Mouse (Mus musculus) megakaryocyte progenitor cell, adult 5-6 weeks (primary cell): ENCODE measurements around the gene Phf21a. TPM values are rescaled to one million over a fixed set of nuclear protein-coding genes. Genes with fewer than 3 reads are reported as not detected.

ENCODE experiments used
- ATAC-seq: replicated peaks from 2 replicates; pipeline ENCODE4 v1.8.0; 2016; ENCODE audit warnings: mild to moderate bottlenecking, moderate TSS enrichment, inconsistent platforms; ENCODE audit not compliant: poor library complexity
- total RNA-seq, 2 experiments: library from RNA; stranded (forward) in 1 of 2; stranded (reverse) in 1 of 2; fragments of 157-497, 149-512 nt in 1 of 2; fragments of 200-1000 nt in 1 of 2; gene quantifications; 2 replicates each; pipeline versions ENCODE4 v1.2.3 to v1.2.4; 2015 to 2017

The Phf21a gene
- total RNA-seq, 2 experiments from 2014 or later = 24.3 to 48.4 TPM

DNA sequence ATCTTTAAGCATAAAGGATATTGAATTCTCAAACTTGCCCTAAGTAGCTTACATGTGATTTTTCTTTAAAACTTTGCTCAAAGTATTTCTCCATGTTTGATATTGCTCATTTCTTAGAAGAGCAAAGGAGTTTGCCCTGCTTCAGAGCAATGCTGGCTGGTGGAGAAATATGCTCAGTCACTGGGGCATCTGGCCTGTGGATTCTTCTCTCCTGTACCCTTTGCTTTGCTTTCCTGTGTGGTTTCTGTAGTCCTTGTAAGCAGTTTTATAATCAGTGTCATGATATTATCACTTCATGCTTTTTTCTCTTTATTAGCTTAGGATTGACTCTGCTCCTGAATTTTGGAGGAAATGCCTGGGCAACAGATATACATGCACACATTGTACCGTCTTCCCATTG, 117.5 kb downstream of the Phf21a start:
- no peak for ATAC-seq

DNA sequence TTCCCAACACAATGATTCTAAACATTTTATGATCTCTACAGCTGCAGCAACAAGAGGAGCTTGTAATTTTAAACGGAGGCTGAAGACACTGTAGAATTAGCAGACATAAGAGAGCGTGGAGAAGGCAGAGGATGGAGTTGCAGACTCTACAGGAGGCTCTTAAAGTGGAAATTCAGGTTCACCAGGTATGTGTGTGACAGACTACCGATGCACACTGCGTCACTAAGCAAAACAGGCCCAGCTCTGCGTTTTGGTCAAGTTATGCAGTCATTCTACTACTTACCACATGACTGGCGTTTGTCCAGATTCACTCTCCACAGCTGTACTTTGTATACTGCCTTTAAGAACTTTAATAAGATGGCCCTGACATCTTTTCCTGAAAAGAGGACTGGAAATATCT, 128.5 kb downstream of the Phf21a start:
- no peak for ATAC-seq

DNA sequence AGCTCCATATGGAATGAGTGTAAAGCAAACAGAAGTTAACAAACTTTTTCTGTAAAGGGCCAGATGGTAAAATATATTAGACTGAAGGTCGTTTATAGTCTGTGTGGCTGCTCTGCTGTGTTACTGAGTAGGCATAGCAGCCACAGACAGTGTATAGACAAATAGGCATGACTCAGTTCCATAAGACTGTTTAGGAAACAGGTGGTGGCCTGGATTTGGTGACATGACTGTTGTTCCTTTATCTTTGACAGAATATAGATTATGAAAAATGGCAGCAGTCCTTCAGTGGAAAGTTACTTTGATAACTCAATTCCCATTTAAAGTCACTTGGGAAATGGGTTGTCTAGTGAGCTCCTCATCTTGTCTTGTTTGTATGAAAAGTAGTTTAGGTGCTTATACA, 132.7 kb downstream of the Phf21a start:
- 0 out of 2 replicates have a peak, but pooled peaks have one; percentile 26 for ATAC-seq

DNA sequence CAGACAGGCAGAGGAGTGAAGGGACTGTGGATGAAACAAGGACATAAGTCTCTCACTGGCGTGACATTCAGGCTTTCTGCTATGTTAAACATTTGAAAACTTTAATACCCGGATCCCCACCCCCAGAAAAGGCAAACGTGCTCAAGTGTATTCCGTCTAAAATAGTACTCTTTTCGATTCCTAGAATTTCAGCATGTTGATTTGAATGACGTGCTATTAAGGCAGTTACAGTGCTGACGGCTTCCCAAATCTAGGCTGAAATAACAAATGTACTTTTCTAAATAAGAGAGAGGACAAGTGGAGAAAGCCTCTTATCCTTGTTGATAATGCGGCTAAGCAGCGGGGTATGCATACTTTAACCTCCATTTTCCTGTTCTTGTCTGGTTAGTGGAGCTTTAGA, 137.1 kb downstream of the Phf21a start:
- no peak for ATAC-seq

DNA sequence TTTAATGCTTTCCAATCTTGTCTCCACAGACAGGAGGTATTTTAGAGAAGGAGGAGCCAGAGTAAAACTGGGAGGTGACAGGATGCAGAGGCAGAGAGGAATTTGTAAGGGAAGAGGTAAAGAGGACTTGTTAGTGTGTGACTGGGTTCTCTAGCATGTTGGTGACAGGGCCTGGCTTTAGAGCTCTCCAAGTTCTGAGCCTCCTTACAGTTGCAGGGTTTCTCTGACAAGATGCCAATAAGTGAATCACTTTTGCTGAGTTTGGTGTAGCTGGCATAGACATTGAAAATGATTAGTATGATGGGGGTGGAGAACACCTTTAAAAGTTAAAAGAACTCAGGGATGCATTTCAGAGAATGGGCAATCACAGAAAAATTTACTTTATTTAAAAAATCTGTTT, 138.8 kb downstream of the Phf21a start:
- no peak for ATAC-seq

DNA sequence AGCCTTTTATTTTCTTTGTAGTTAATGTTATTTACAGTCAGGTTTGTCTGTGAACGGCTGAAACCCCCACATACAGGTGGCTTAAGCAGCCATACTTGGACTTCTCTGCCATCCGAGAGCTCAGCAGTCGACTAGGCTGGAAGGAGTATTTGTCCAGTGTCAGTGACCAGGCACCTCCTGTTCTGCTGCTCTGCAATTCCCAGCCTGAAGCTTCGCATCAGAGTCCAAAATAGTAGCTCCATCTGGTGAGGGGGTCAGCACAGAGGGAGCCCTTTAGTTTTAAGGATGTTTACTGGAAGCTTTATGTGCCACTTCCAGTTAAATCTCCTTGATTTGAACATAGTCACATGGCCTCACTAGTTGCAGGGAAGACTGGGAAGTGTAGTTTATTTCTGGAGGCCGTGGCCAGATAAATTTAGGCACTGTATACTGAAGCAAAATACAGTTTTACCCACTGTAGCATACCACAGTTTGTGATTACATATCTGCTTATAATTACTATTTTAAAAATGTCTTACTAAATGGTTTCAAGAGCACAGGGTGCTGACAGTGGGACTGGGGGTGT, 141.9 kb downstream of the Phf21a start:
- no peak for ATAC-seq

DNA sequence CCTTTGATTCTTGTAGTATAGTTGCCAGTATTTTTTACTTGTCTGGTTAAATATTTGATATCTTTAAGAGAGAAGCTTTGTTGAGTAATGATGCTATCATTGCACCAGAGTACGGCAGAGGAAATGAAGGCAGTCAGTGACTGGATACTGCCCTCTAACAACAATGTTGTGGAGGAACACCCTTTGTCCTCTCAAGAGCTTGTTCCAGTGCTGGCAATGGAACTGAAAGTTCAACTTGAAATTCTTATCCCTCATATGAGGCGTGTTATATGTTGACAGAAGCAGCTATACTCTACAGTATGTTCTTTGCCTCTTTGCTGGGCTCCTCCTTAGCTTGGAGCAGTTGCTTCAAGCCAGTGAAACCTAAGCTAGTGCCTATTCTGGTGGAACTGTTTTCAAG, 147.4 kb downstream of the Phf21a start:
- no peak for ATAC-seq

DNA sequence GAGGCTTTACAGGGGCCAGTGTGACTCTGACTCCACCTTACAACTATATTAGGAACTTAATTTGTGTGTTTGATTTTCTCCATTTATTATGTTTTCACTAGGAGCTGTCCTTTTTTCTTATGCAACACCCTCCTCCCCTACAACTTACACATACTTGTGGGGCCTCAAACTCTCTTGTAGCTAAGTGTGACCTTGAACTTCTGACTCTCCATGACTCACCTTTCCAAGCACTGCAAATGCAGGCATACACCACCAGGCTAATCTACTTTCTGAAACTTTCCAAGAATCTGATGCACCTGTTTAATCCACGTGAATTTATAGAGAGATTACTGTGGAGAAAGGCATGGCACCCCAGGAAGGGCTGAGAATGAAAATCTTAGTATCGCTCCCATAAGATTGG, 147.9 kb downstream of the Phf21a start:
- ATAC-seq = no peak

DNA sequence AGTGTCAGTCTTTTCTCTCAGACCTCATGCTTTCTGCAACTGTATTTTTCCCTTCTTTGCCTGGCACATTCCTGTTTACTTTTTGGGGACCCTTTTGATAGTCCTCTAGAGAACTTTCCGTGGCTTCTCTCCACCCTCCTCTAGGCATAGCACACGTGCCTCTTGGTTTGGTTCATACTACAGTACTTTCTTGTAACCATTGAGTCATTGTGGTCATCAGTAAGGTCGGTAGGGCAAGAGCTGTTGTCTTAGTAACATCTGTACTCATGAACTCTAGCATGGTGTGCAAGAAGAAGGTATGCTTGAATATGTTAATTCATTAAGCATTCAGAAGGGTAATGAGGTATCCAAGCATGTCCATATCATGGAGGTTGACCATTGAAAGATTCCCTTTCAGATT, 148.4 kb downstream of the Phf21a start:
- ATAC-seq = no peak

DNA sequence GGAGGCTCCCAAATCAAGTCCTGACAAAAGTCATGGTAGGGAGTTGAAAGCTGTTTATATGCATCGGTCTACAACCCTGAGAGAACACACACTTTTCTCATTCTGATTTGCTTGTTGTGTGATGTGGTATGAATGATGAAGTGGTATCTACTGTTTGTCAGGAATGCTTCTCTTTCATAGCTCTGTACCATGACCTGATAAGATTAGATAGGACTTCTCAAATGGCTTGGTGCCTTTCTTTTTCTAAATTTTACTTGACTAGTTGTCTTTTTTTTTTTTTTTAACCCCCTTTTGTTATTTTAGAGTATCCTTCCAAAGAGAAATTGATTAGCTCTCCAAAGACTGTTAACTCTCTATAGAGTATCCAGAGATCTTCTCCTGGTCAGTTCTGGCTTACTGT, 153.2 kb downstream of the Phf21a start:
- no peak for ATAC-seq

DNA sequence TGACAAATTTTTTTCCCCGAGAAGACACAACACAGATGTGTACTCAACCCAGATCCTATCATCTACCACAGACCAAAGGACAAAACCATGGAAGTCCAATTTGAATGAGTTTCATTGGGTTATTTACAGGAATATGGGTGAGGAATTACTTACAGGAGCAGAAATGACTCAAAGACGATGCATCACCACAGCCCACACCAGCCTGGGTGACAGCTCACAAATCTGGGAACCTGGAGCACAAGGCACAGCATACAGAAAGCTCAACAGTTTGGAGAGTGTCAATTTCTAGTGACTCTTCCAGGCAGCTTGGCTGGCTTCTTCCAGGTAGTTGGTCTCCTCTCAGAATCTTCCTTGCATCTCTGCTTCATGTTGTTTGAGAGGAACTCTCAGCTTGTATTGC, 154.8 kb downstream of the Phf21a start:
- ATAC-seq = no peak

DNA sequence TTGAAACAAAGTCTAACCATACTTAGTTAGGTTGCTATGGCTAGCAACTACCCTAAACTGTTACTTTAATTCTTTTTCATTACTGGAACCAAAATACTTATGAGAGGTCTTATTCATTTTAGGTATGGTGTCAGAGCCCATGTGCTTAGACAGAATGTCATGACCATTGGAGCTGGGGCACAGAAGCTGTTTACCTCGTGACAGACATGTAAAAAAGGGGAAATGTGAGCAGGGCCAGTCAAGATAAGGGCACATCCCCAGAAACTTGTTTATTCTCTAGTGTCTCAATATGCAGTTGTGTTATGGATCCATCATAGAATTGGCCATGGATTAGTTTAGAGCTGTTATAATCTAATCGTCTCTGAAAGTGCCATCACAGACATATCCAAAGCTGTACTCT, 157.6 kb downstream of the Phf21a start:
- peak; percentile 44; the same call in 1 of the 2 replicates for ATAC-seq

DNA sequence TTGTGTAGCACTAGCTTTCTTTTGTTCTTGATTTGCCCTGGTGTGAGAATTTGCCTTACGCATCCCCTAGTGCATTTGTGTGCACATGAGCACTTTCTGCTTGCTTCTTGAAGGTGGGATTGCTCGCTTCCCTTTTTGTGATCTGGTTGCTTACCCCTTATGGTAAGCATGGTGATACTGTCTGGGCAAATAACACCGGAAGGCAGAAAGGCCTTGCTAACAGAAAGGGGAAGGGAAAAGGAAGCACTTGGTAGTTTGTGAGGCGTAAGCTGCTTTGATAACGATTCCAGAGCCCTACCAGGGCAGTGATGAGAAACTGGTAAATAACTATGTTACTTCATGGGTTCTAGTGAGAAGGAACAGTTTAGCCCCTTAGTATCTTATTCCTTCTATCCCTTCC, 160.9 kb downstream of the Phf21a start:
- ATAC-seq = peak; percentile 84

DNA sequence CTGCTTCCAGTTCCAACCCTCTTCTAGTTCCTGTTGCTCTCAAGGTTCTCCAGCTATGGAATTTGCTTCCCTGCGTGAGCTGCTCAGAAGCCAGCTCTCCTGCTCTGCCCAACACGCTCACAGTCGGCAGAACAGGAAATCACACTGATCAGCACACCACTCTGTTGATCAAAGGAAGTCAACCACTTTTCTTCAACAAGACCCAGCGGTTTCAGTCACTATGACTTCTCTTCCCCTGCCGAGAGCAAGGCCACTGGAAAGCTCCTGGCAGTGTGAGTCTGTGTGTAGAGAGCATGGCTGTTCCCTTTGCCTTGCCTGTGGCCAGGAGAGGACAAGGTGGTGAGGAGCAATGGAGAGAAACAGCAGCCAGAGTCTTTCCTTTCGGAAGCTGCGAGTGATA, 163.2 kb downstream of the Phf21a start:
- no peak for ATAC-seq

DNA sequence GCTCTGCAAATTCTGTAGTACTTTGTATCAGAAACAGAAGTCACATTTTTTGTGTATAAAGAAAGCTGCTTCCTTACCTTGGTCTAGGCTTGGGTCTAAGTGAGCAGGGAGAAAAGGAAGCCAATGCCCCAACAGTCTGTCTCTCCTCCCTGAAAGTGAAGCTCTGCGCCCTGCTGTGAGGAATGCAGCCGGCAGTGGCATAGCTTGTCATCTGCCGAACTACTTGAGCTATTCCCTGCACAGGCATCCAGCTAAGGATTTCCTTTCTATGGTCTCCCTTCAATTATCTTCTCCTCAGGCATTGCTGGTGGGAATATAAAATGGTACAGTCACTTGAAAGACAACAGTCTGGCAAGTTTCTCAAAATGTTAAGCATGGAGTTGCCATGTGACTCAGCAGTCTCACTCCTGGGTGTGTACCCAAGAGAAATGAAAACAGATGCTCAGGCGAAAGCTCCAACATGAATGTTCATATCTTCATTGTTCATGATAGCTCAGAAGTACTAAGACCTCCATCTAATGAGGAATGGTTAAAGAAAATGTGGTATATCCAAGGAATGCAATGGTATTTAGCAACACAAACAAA, 164.5 kb downstream of the Phf21a start:
- ATAC-seq = no peak

DNA sequence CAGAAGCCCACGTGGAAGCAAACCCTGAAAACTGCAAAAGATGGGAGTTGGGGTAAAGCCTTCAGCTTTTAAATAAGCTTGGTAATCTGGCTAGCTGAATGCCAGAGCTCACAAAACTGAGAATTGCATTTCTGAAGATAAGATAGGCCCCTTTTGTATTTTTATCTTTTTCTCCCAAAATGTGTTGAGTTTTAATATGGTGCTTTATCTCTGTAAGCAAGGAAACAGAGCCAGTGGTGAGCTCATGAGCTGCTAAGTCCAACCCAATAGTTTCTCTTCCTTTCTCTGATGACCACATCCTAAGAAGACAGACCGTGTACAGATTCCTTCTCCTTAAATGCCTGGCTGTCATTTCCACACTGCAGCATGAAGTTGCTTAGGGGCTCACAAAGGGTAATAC, 167.0 kb downstream of the Phf21a start:
- peak; percentile 79 for ATAC-seq

DNA sequence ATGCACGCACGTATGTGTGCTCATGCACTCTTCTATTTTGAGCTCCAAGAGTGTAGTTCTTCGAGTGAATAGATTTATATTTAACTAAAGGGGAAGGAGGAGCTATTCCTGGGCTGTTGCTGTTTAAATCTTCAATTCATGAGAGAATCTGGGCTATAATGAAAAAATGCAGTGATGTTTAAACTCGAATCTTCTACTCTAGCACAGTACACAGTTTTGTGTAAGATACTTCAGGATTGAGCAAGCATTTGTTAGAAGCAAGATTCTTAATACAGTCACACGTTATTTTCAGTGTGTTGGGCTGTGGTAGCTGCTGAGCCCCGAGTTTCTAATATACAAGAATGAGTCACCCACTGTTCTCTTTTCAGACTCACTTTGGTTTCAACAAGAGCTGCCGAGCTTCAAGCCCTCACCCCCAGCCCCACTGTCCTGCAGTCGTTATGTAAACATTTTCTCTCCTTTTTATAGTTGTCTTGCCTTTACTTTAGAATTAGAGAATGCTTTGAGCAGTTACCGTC, 173.2 kb downstream of the Phf21a start:
- ATAC-seq = no peak

DNA sequence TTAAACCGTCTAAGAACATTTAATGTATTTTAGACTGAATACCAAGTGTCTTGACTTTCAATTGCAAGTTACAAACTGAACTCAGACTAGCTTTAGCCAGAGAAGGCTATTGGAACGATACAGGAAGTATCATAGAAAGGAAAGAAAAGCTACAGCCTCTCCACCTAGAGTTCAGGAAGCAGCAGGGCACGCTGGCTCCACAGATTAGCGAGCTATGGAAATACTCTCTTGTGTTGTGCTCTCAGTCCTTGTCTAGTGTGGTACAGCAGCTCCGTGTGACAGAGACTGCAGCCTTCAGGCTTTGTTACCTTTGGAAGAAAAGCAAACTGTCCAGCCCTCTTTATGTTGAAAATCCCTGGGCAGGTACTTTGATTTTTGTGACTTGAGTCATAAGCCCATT, 176.3 kb downstream of the Phf21a start:
- ATAC-seq = peak; percentile 44

DNA sequence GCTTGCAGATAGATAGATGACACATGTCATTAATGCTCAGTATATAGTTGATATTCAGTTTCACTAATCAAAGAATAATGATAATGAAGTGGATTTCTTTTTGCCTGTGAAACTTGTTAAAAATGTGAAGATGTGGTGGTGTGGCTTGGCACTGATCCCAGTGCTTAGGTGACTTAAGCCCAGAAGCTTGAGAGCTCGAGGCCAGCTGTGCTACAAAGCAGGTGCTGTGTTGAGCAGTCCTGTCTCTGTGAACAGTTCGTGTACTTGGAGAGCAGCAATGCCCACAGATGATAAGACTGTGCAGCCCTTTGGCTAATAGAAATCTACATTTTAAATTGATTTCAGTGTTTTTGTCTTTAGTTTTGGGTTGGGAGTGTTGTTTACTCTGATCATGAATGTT, 179.6 kb downstream of the Phf21a start:
- peak; percentile 68 for ATAC-seq

DNA sequence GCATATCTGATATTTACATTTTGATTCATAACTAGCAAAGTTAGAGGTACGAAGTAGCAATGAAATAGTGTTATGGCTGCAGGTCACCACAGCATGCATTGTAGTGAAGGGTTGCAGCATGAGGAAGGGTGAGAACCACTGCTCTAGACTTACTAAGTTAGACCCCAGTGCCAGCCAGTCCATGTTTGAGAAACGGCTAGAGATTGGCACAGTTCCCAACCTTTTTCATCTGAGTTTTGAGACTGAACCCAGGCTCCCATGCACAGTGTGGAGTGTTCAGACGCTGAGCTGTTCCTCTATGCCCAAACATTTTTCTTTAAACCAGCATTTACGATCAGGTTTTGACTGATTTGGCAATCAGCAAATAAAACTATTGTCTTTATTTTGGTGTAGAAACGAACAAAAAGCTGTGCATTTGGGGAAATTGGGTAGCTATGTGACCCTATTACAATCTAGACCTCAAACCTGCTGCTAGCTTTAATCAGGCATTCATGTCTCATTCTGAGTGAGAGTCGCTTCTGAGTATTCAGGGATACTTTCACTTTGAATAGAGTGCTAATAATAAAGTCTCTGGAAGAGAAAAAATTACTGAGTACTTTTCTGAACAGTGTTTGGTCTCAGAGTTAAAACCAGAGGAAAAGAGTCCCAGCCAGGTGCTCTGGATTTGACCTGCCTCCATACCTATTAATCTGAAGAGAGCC, 180.3 kb downstream of the Phf21a start:
- ATAC-seq = peak; percentile 17; the same call in 1 of the 2 replicates

DNA sequence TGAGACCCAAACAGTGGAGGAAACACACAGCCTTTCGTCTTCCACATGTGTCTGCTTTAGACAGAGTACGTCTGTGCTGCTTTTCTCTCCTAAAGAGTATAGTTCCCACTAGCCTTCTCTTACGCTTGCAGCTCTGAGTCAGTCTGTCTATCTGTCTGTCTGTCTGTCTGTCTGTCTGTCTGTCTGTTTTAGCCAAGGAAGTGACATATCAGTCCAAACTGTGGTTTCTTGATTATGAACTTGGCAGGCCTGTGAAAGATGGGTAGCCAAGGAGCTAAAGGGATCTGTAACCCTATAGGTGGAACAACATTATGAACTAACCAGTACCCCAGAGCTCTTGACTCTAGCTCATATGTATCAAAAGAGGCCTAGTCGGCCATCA, 180.9 kb downstream of the Phf21a start:
- peak; percentile 51; the same call in 1 of the 2 replicates for ATAC-seq

DNA sequence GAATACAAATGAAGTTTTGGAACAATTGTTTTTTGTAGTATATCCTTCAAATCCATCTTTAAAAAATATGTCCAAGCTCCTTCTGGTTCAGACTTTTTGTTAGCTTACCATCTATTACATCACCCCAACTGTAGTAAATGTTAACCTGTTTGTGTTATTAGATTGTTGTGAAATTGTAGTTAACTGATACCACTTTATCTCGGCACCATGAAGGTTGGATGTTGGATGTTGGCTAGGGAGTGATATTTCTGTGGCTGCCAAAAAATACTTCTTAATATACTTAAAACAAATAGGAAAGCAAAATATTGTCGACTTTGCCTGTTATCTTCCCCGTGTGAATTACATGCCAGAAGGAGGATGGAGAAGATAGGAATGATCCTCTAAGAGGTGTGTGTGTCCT, 184.9 kb downstream of the Phf21a start:
- no peak for ATAC-seq
